Mouse (Mus musculus): Measurements from ENCODE around the gene Dclk1.

- no peak for TF ChIP-seq CTCF (IDR thresholded peaks at IDR 0.05)
- TF ChIP-seq POLR2A (IDR thresholded peaks at IDR 0.05; ENCODE audit: insufficient read depth, low read depth, low read length) = no peak
Observed at GRCm38 (mm10) chr3:55543929-55544684, 301.9 kb downstream of the Dclk1 start.

Measured in heart, adult 2 months (tissue).